Mouse (Mus musculus) small intestine, adult 2 months (tissue): ENCODE results near the gene Xylt1.

Experiments used
- CTCF ChIP-seq: fragments of 200-500 bp; IDR thresholded peaks from 2 replicates; pipeline ENCODE4 v1.5.1; 2012; ENCODE audit warnings: low read depth, mild to moderate bottlenecking, control low read depth, inconsistent platforms, low read length, moderate library complexity, mixed read lengths; ENCODE audit not compliant: insufficient replicate concordance, insufficient read length; ENCODE audit errors: extremely low read depth
- POLR2A ChIP-seq: fragments of 200-500 bp; IDR thresholded peaks from 2 replicates; pipeline ENCODE4 v1.6.1; 2012; ENCODE audit warnings: low read depth, mild to moderate bottlenecking, control low read depth, inconsistent platforms, low read length, moderate library complexity

DNA sequence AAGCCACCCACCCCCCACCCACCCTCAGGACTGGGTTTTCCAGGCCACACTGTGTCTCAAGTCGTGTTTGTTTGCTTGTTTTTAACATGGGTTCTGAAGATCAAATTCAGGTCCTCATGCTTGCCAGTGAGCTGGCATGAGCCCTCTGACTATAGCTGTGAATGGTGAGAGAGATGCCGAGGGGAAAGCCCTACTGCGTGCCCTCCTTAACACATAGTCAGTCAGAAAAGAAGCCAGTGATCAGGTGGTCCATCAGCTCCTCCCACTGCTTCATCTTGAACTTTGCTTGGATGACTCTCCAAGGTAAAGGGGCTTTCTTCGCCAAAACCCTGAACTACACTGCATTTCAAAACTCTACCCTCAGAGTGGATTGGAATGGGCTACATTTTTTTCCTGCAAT is 183.8 kb downstream of the Xylt1 start:
- TF ChIP-seq CTCF (no peak), POLR2A (no peak)
